Mouse (Mus musculus) testis, adult 2 months (tissue): ENCODE measurements at regions not wholly inside any gene's neighbourhood (a gene's known extent, or its start where the extent isn't known, plus 50 kb on each side); places are given as distances from the start of the nearest gene placed in this dataset.

Experiments
- H3K27ac ChIP-seq: fragments of 200-500 bp; 2 replicates; pipeline ENCODE4 v1.5.1; 2012; ENCODE audit warnings: low read depth, low read length; ENCODE audit not compliant: control insufficient read depth, insufficient read depth
- H3K27me3 ChIP-seq: fragments of 200-500 bp; 2 replicates; pipeline ENCODE4 v1.6.1; 2012; ENCODE audit warnings: mild to moderate bottlenecking, low read length, moderate library complexity; ENCODE audit not compliant: control insufficient read depth, insufficient read depth
- H3K36me3 ChIP-seq: fragments of 200-500 bp; 2 replicates; pipeline ENCODE4 v1.6.1; 2012; ENCODE audit warnings: mild to moderate bottlenecking, low read length; ENCODE audit not compliant: control insufficient read depth, insufficient read depth
- H3K4me1 ChIP-seq: fragments of 200-500 bp; 2 replicates; pipeline ENCODE4 v1.6.1; 2012; ENCODE audit warnings: low read length; ENCODE audit not compliant: control insufficient read depth, insufficient read depth
- H3K4me3 ChIP-seq: fragments of 200-500 bp; 2 replicates; pipeline ENCODE4 v1.5.1; 2012; ENCODE audit warnings: low read depth, mild to moderate bottlenecking, low read length, moderate library complexity, mixed read lengths; ENCODE audit not compliant: control insufficient read depth
- CTCF ChIP-seq: fragments of 200-500 bp; IDR thresholded peaks from 2 replicates; pipeline ENCODE4 v1.5.1; 2012; ENCODE audit warnings: low read depth, mild to moderate bottlenecking, inconsistent platforms, low read length, moderate library complexity; ENCODE audit not compliant: control insufficient read depth, insufficient read depth, insufficient replicate concordance
- POLR2A ChIP-seq: fragments of 200-500 bp; IDR thresholded peaks from 2 replicates; pipeline ENCODE4 v1.6.1; 2012; ENCODE audit warnings: low read depth, mild to moderate bottlenecking, inconsistent platforms, low read length, moderate library complexity; ENCODE audit not compliant: control insufficient read depth

DNA sequence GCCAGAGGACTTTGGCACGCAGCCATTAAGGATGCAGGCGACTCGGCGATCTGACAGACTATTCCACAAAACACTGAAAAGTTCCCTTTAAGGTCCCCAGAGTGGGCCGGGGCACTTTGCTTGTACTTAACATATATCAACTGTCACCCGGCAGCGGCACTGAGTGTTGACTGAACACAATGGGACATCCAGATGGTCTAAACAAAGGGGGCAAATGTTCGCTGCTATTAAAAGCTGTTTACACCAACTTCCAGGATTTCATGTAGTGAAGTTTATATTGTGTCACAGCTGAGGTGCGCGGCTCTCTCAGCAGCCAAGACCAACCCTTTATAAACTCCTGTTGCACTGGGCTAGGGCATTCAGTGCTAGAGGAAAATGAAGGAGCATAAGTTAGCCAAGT is 157.6 kb downstream of the Zfp281 start:
- Histone ChIP-seq H3K27me3 (no peaks in the 10 kb centered on the region), H3K4me3 (no peak overlapping the region), H3K27ac (no peak overlapping the region), H3K36me3 (no peaks in the 10 kb centered on the region), H3K4me1 (peaks cover 4% of the 10 kb centered on the region)
- no peak for TF ChIP-seq CTCF

DNA sequence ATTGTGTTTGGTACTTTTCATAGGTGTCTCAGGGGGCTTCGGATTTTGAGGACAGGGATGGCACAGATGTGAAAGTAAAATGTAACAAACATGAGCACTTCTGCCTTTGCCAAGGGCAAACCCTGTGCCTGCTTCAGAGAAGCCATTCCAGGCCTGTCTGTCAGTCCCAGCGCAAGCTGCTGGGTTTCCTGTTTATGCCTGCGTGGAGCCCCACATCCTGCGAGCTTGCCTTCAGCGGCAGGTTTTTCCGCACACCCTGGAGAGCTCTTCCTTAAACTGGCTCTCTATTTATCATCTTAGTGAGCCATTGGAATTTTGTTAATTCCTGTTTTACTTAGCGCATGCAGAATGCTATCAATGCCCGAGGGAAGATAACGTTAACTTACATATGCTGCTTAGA is 159.5 kb downstream of the Zfp281 start:
- H3K27me3 ChIP-seq = no peaks in the 10 kb centered on the region
- no peaks in the 10 kb centered on the region for H3K36me3 ChIP-seq
- TF ChIP-seq CTCF (no peak), POLR2A (no peak)
- no peak overlapping the region for H3K27ac ChIP-seq
- H3K4me3 ChIP-seq = no peak overlapping the region
- H3K4me1 ChIP-seq = peaks cover 6% of the 10 kb centered on the region

DNA sequence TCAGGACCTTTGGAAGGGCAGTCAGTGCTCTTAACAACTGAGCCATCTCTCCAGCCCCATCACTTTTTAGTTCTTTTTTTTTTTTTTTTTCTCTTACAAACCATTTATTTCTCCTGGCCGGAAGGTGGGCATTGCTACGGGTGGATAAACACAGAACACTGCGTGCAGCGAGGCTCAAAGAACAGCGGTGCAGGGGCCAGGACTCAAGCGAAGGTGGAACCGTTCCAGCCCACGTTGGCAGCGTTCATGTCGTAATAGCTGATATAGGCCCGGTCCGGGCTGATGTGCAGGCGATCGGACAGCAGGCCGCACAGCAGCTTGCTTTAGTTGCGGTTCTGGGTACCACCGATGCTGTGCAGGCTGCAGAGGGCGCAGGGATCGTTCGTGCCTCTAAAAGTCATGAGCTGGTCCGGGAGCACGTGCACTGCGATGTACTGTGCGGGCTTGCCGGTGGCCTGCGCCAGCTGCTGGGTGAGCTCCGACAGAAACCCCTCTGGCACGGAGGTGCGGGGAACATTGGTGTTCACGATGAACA is 164.3 kb downstream of the Zfp281 start:
- no peaks in the 10 kb centered on the region for H3K27me3 ChIP-seq
- TF ChIP-seq CTCF = no peak
- TF ChIP-seq POLR2A = no peak
- peak overlapping the region; percentile 45 for H3K4me3 ChIP-seq

DNA sequence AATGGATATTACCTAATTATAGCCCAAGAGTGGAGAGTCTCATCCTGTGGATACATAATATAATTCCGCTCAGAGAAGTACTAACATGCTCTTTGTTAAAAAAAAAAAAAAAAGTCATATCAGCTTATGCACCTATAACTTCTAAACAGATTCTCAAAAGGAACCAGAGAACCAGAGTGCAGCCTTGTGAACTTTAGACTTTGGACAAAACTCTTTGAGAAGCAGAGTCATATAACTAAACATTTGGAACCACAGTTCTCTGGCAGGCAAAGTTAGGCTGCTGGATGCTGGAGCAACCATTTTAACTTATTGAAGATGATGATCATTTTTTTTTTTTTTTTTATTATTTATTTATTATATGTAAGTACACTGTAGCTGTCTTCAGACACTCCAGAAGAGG is 166.9 kb downstream of the Zfp281 start:
- peaks cover 4% of the 10 kb centered on the region for H3K4me1 ChIP-seq
- no peaks in the 10 kb centered on the region for H3K27me3 ChIP-seq
- H3K36me3 ChIP-seq = no peaks in the 10 kb centered on the region
- H3K4me3 ChIP-seq = no peak overlapping the region
- TF ChIP-seq CTCF (no peak), POLR2A (no peak)
- H3K27ac ChIP-seq = no peak overlapping the region

More for the DNA sequence above, 164.3 kb downstream of the Zfp281 start:
- Histone ChIP-seq H3K27ac (no peak overlapping the region), H3K36me3 (no peaks in the 10 kb centered on the region), H3K4me1 (peaks cover 4% of the 10 kb centered on the region)
